Mouse (Mus musculus) testis, adult 2 months (tissue): ENCODE results near the gene Siae. TPM values are rescaled to one million over a fixed set of nuclear protein-coding genes. Genes with fewer than 3 reads are reported as not detected.

ENCODE experiments used
- H3K27ac ChIP-seq: fragments of 200-500 bp; 2 replicates; pipeline ENCODE4 v1.5.1; 2012; ENCODE audit warnings: low read depth, low read length; ENCODE audit not compliant: control insufficient read depth, insufficient read depth
- H3K27me3 ChIP-seq: fragments of 200-500 bp; 2 replicates; pipeline ENCODE4 v1.6.1; 2012; ENCODE audit warnings: mild to moderate bottlenecking, low read length, moderate library complexity; ENCODE audit not compliant: control insufficient read depth, insufficient read depth
- H3K36me3 ChIP-seq: fragments of 200-500 bp; 2 replicates; pipeline ENCODE4 v1.6.1; 2012; ENCODE audit warnings: mild to moderate bottlenecking, low read length; ENCODE audit not compliant: control insufficient read depth, insufficient read depth
- H3K4me1 ChIP-seq: fragments of 200-500 bp; 2 replicates; pipeline ENCODE4 v1.6.1; 2012; ENCODE audit warnings: low read length; ENCODE audit not compliant: control insufficient read depth, insufficient read depth
- H3K4me3 ChIP-seq: fragments of 200-500 bp; 2 replicates; pipeline ENCODE4 v1.5.1; 2012; ENCODE audit warnings: low read depth, mild to moderate bottlenecking, low read length, moderate library complexity, mixed read lengths; ENCODE audit not compliant: control insufficient read depth
- CTCF ChIP-seq: fragments of 200-500 bp; IDR thresholded peaks from 2 replicates; pipeline ENCODE4 v1.5.1; 2012; ENCODE audit warnings: low read depth, mild to moderate bottlenecking, inconsistent platforms, low read length, moderate library complexity; ENCODE audit not compliant: control insufficient read depth, insufficient read depth, insufficient replicate concordance
- POLR2A ChIP-seq: fragments of 200-500 bp; IDR thresholded peaks from 2 replicates; pipeline ENCODE4 v1.6.1; 2012; ENCODE audit warnings: low read depth, mild to moderate bottlenecking, inconsistent platforms, low read length, moderate library complexity; ENCODE audit not compliant: control insufficient read depth
- polyA plus RNA-seq: library from polyadenylated mRNA; depleted of rRNA; stranded (reverse); fragments of >200 nt; gene quantifications from 2 replicates; pipeline ENCODE4 v1.2.3, GENCODE M21; 2012

Siae gene
- polyA plus RNA-seq, 1 experiment = 11.9 TPM

- TF ChIP-seq CTCF (no peak), POLR2A (no peak)
- no peak overlapping the region for H3K4me3 ChIP-seq
- no peak overlapping the region for H3K27ac ChIP-seq
- H3K4me1 ChIP-seq = peaks cover 6% of the 10 kb centered on the region; the same call in 1 of the 2 replicates
- H3K36me3 ChIP-seq = no peaks in the 10 kb centered on the region
- H3K27me3 ChIP-seq = no peaks in the 10 kb centered on the region
Measured at GRCm38 (mm10) chr9:37536851-37537250, 18.6 kb upstream of the Siae start.

GRCm38 (mm10) chr9:37537658-37538250, 17.7 kb upstream of the Siae start:
- TF ChIP-seq POLR2A (no peak), CTCF (no peak)
- H3K36me3 ChIP-seq = no peaks in the 10 kb centered on the region
- H3K4me1 ChIP-seq = peaks cover 6% of the 10 kb centered on the region; the same call in 1 of the 2 replicates
- no peaks in the 10 kb centered on the region for H3K27me3 ChIP-seq
- no peak overlapping the region for H3K4me3 ChIP-seq
- H3K27ac ChIP-seq = no peak overlapping the region

- Histone ChIP-seq H3K27ac (no peak within 1 kb of the TSS), H3K4me1 (peaks cover 6% of the 10 kb centered on the region; the same call in 1 of the 2 replicates), H3K36me3 (no peaks in the 10 kb centered on the region), H3K27me3 (no peaks in the 10 kb centered on the region), H3K4me3 (no peak within 1 kb of the TSS)
- no peak for TF ChIP-seq POLR2A
- TF ChIP-seq CTCF = no peak
Measured at GRCm38 (mm10) chr9:37539170-37540025, 16.1 kb upstream of the Siae start, which contains the start of gene Vsig2. Gene Vsig2 (plus strand): TSS chr9:37539255.

GRCm38 (mm10) chr9:37540226-37540625, 15.3 kb upstream of the Siae start:
- Histone ChIP-seq H3K36me3 (no peaks in the 10 kb centered on the region), H3K4me1 (peaks cover 7% of the 10 kb centered on the region), H3K27ac (no peak overlapping the region), H3K4me3 (no peak overlapping the region), H3K27me3 (no peaks in the 10 kb centered on the region)
- TF ChIP-seq POLR2A (no peak), CTCF (no peak)

- H3K27me3 ChIP-seq = no peaks in the 10 kb centered on the region
- H3K27ac ChIP-seq = no peak overlapping the region
Measured at GRCm38 (mm10) chr9:37540701-37541575, 14.6 kb upstream of the Siae start.

GRCm38 (mm10) chr9:37541851-37542642, 13.5 kb upstream of the Siae start:
- Histone ChIP-seq H3K27me3 (no peaks in the 10 kb centered on the region), H3K27ac (no peak overlapping the region), H3K4me1 (peaks cover 13% of the 10 kb centered on the region), H3K36me3 (no peaks in the 10 kb centered on the region), H3K4me3 (no peak overlapping the region)
- no peak for TF ChIP-seq POLR2A
- TF ChIP-seq CTCF = no peak

More at GRCm38 (mm10) chr9:37540701-37541575, 14.6 kb upstream of the Siae start:
- no peak overlapping the region for H3K4me3 ChIP-seq
- peaks cover 12% of the 10 kb centered on the region for H3K4me1 ChIP-seq
- TF ChIP-seq CTCF = no peak
- TF ChIP-seq POLR2A = no peak
- H3K36me3 ChIP-seq = no peaks in the 10 kb centered on the region
